Mouse (Mus musculus) mouse embryonic stem cell (cell line): Measurements from ENCODE around the gene Acbd4.

Experiments used
- in situ Hi-C, 2 experiments: fragments of 300-500 bp; cut with MboI; formaldehyde crosslinking; loops; 1 replicate in 1 of 2; 3 replicates in 1 of 2; pipeline ENCODE4 v1.14.3; 2019 to 2020; ENCODE audit warnings: low sequenced_read_pairs in 2 of 2, low pct_unique_long_range_greater_than_20kb in 1 of 2, mixed read lengths in 1 of 2; ENCODE audit not compliant: unreplicated experiment in 1 of 2

The Acbd4 gene

GRCm38 (mm10) chr11:103161449-103161848, 60.0 kb downstream of the Acbd4 start:
- in situ Hi-C loops = loop anchor here in 1 of 2 experiments (5.0 kb wide), 2 partner anchors 59 to 156 kb away; partner anchors contain the start of genes Acbd4 and Plcd3
